Mouse (Mus musculus) neural tube, embryonic 12.5 days (tissue): ENCODE data around the gene Melk. TPM values are rescaled to one million over a fixed set of nuclear protein-coding genes. Genes with fewer than 3 reads are reported as not detected.
A peak's percentile ranks its signal among the peaks of the same experiment; 100 is the strongest.

Experiments used
- ATAC-seq: fragments of 200-750 bp; cut with Nextera tagmentation; 2 replicates; pipeline ENCODE4 v1.8.0; 2017; ENCODE audit warnings: low read depth, mild to moderate bottlenecking, moderate TSS enrichment, moderate library complexity; ENCODE audit not compliant: low FRiP score
- H3K27ac ChIP-seq: fragments of 300-500 bp; sonication (generic); 2 replicates; pipeline ENCODE4 v1.5.1; 2016
- H3K27me3 ChIP-seq: fragments of 300-500 bp; sonication (generic); replicated peaks from 2 replicates; pipeline ENCODE4 v1.6.1; 2016; ENCODE audit warnings: mild to moderate bottlenecking
- H3K36me3 ChIP-seq: fragments of 300-500 bp; sonication (generic); 2 replicates; pipeline ENCODE4 v1.6.1; 2016; ENCODE audit warnings: mild to moderate bottlenecking
- H3K4me1 ChIP-seq: fragments of 300-500 bp; sonication (generic); 2 replicates; pipeline ENCODE4 v1.6.1; 2016
- H3K4me2 ChIP-seq: fragments of 300-500 bp; sonication (generic); replicated peaks from 2 replicates; pipeline ENCODE4 v1.6.1; 2016; ENCODE audit warnings: mild to moderate bottlenecking
- H3K4me3 ChIP-seq: fragments of 300-500 bp; sonication (generic); 2 replicates; pipeline ENCODE4 v1.5.1; 2016
- H3K9ac ChIP-seq: fragments of 300-500 bp; sonication (generic); 2 replicates; pipeline ENCODE4 v1.6.1; 2016; ENCODE audit warnings: mild to moderate bottlenecking
- H3K9me3 ChIP-seq: fragments of 300-500 bp; sonication (generic); 2 replicates; pipeline ENCODE4 v1.6.1; 2016; ENCODE audit warnings: mild to moderate bottlenecking
- WGBS: fragments of 180-500 bp; shearing (Covaris S2); methylation state at CpG from one replicate; pipeline ENCODE4 v1.1.7; 2016; 5-methylcytosine and 5-hydroxymethylcytosine counted together
- polyA plus RNA-seq: library from polyadenylated mRNA; unstranded; fragments of >200 nt; fragmentation: Nextera tagmentation; extraction: Ambion mirVana; gene quantifications from 2 replicates; pipeline ENCODE4 v1.2.1, GENCODE M21; 2016

The Melk gene
- polyA plus RNA-seq = 32.5 and 33.6 TPM in 2 replicates

GRCm38 (mm10) chr4:44300781-44301750, at the start of gene Melk:
Melk (plus strand) TSS chr4:44300876.
- H3K27me3 ChIP-seq = no peaks in the 10 kb centered on the region
- peak within 1 kb of the TSS; percentile 66 for H3K4me3 ChIP-seq
- ATAC-seq = peak; percentile 65
- H3K4me1 ChIP-seq = peaks cover 14% of the 10 kb centered on the region
- H3K36me3 ChIP-seq = no peaks in the 10 kb centered on the region
- H3K9me3 ChIP-seq = no peaks in the 10 kb centered on the region
- no peak within 1 kb of the TSS for H3K27ac ChIP-seq
- H3K9ac ChIP-seq = peak within 1 kb of the TSS; percentile 60
- peak within 1 kb of the TSS; percentile 63 for H3K4me2 ChIP-seq
- WGBS = under 1% methylated on average over 41 of the region's 41 CpGs

- Histone ChIP-seq H3K4me2 (no peak overlapping the region), H3K4me1 (peaks cover 37% of the 10 kb centered on the region), H3K9me3 (no peaks in the 10 kb centered on the region), H3K9ac (no peak overlapping the region), H3K27me3 (no peaks in the 10 kb centered on the region), H3K36me3 (no peaks in the 10 kb centered on the region), H3K27ac (no peak overlapping the region), H3K4me3 (no peak overlapping the region)
- ATAC-seq = no peak
- 89% methylated on average over 5 of the region's 5 CpGs for WGBS
Observed at GRCm38 (mm10) chr4:44251521-44251920, 49.2 kb upstream of the Melk start.

- no peaks in the 10 kb centered on the region for H3K36me3 ChIP-seq
- 11% methylated on average over 13 of the region's 13 CpGs for WGBS
- H3K9ac ChIP-seq = no peak overlapping the region
- H3K27me3 ChIP-seq = no peaks in the 10 kb centered on the region
- no peak for ATAC-seq
- peak overlapping the region; percentile 9; the same call in 1 of the 2 replicates for H3K4me2 ChIP-seq
- no peak overlapping the region for H3K27ac ChIP-seq
- H3K9me3 ChIP-seq = no peaks in the 10 kb centered on the region
- H3K4me1 ChIP-seq = peaks cover 33% of the 10 kb centered on the region
- no peak overlapping the region for H3K4me3 ChIP-seq
Observed at GRCm38 (mm10) chr4:44251966-44252916, 48.4 kb upstream of the Melk start.

- Histone ChIP-seq H3K27ac (no peak overlapping the region), H3K27me3 (no peaks in the 10 kb centered on the region), H3K4me2 (peak overlapping the region; percentile 38), H3K4me1 (peaks cover 24% of the 10 kb centered on the region), H3K36me3 (no peaks in the 10 kb centered on the region), H3K9me3 (no peaks in the 10 kb centered on the region), H3K4me3 (no peak overlapping the region), H3K9ac (no peak overlapping the region)
- 13% methylated on average over 6 of the region's 6 CpGs for WGBS
- ATAC-seq = no peak
Observed at GRCm38 (mm10) chr4:44253191-44253590, 47.5 kb upstream of the Melk start.

- no peak overlapping the region for H3K27ac ChIP-seq
- no peaks in the 10 kb centered on the region for H3K9me3 ChIP-seq
- no peak overlapping the region for H3K4me2 ChIP-seq
- no peak overlapping the region for H3K4me3 ChIP-seq
- H3K4me1 ChIP-seq = peaks cover 20% of the 10 kb centered on the region
- no peak for ATAC-seq
- no peak overlapping the region for H3K9ac ChIP-seq
- no peaks in the 10 kb centered on the region for H3K27me3 ChIP-seq
- WGBS = 78% methylated on average over 5 of the region's 5 CpGs
- no peaks in the 10 kb centered on the region for H3K36me3 ChIP-seq
Observed at GRCm38 (mm10) chr4:44254579-44254978, 46.1 kb upstream of the Melk start.

GRCm38 (mm10) chr4:44259126-44259525, 41.5 kb upstream of the Melk start:
- H3K4me3 ChIP-seq = no peak overlapping the region
- no peaks in the 10 kb centered on the region for H3K36me3 ChIP-seq
- 71% methylated on average over 4 of the region's 4 CpGs for WGBS
- H3K9ac ChIP-seq = no peak overlapping the region
- H3K27ac ChIP-seq = no peak overlapping the region
- no peaks in the 10 kb centered on the region for H3K4me1 ChIP-seq
- H3K27me3 ChIP-seq = no peaks in the 10 kb centered on the region
- no peak overlapping the region for H3K4me2 ChIP-seq
- H3K9me3 ChIP-seq = no peaks in the 10 kb centered on the region
- no peak for ATAC-seq

GRCm38 (mm10) chr4:44260244-44260643, 40.4 kb upstream of the Melk start:
- Histone ChIP-seq H3K27ac (no peak overlapping the region), H3K9ac (no peak overlapping the region), H3K4me3 (no peak overlapping the region), H3K4me2 (no peak overlapping the region), H3K4me1 (no peaks in the 10 kb centered on the region), H3K9me3 (no peaks in the 10 kb centered on the region), H3K27me3 (no peaks in the 10 kb centered on the region), H3K36me3 (no peaks in the 10 kb centered on the region)
- whole genome bisulfite sequencing = 5% methylated on average over 10 of the region's 10 CpGs
- no peak for ATAC-seq

GRCm38 (mm10) chr4:44265500-44265899, 35.2 kb upstream of the Melk start:
- no peaks in the 10 kb centered on the region for H3K36me3 ChIP-seq
- no peak overlapping the region for H3K4me2 ChIP-seq
- WGBS = 84% methylated on average over 3 of the region's 3 CpGs
- no peak overlapping the region for H3K9ac ChIP-seq
- no peaks in the 10 kb centered on the region for H3K9me3 ChIP-seq
- H3K4me1 ChIP-seq = no peaks in the 10 kb centered on the region
- H3K27ac ChIP-seq = no peak overlapping the region
- H3K27me3 ChIP-seq = no peaks in the 10 kb centered on the region
- H3K4me3 ChIP-seq = no peak overlapping the region
- ATAC-seq = no peak

- WGBS = 85% methylated on average over 6 of the region's 6 CpGs
- no peaks in the 10 kb centered on the region for H3K4me1 ChIP-seq
- H3K27me3 ChIP-seq = no peaks in the 10 kb centered on the region
- no peaks in the 10 kb centered on the region for H3K36me3 ChIP-seq
- no peak for ATAC-seq
- no peak overlapping the region for H3K4me2 ChIP-seq
- H3K27ac ChIP-seq = no peak overlapping the region
- H3K9ac ChIP-seq = no peak overlapping the region
- no peaks in the 10 kb centered on the region for H3K9me3 ChIP-seq
- no peak overlapping the region for H3K4me3 ChIP-seq
Observed at GRCm38 (mm10) chr4:44267437-44267836, 33.2 kb upstream of the Melk start.

- WGBS = 90% methylated on average over 14 of the region's 14 CpGs
- Histone ChIP-seq H3K4me2 (no peak overlapping the region), H3K27me3 (no peaks in the 10 kb centered on the region), H3K9ac (no peak overlapping the region), H3K36me3 (no peaks in the 10 kb centered on the region), H3K9me3 (no peaks in the 10 kb centered on the region), H3K4me1 (no peaks in the 10 kb centered on the region), H3K27ac (no peak overlapping the region), H3K4me3 (no peak overlapping the region)
- ATAC-seq = no peak
Observed at GRCm38 (mm10) chr4:44269376-44269817, 31.3 kb upstream of the Melk start.

- Histone ChIP-seq H3K27ac (no peak overlapping the region), H3K27me3 (no peaks in the 10 kb centered on the region), H3K4me1 (no peaks in the 10 kb centered on the region), H3K4me2 (no peak overlapping the region), H3K36me3 (no peaks in the 10 kb centered on the region), H3K9ac (no peak overlapping the region), H3K9me3 (no peaks in the 10 kb centered on the region), H3K4me3 (no peak overlapping the region)
- ATAC-seq = no peak
- WGBS = 79% methylated on average over 5 of the region's 5 CpGs
Observed at GRCm38 (mm10) chr4:44271134-44271533, 29.5 kb upstream of the Melk start.
